Mouse (Mus musculus): Measurements from ENCODE around the gene Gstm2.

DNA sequence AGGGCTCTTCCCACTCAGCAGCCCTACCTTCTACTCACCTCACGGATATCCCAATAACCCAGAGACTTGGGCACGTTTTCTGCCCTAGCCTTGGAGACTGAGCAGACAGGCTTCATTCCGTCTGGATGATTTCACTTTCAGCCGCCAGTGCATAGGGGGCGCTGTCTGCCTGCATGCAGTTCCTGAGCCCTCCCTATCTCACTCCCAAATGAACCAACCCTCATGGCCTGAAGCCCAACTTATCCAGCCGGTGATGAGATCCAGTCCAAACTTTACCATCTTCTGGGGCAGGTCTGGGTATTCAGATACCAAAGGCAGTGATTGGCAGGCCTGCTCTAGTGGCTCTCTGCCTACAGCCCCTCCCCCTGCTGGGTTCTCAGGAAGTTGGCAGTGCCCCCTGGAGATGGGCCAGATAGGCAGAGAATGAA, 32.9 kb downstream of the Gstm2 start:
- peak; percentile 68; the same call in 1 of the 2 replicates for TF ChIP-seq CTCF (IDR thresholded peaks at IDR 0.05; ENCODE audit: borderline replicate concordance, control insufficient read depth, extremely low read depth, insufficient read depth, low read length, poor library complexity)
- no peak for TF ChIP-seq POLR2A (IDR thresholded peaks at IDR 0.05; ENCODE audit: control insufficient read depth, extremely low read depth, insufficient read depth, low read length, poor library complexity)
